32 mouse cellular contexts compared by ENCODE assay signal in the genomic region with DNA sequence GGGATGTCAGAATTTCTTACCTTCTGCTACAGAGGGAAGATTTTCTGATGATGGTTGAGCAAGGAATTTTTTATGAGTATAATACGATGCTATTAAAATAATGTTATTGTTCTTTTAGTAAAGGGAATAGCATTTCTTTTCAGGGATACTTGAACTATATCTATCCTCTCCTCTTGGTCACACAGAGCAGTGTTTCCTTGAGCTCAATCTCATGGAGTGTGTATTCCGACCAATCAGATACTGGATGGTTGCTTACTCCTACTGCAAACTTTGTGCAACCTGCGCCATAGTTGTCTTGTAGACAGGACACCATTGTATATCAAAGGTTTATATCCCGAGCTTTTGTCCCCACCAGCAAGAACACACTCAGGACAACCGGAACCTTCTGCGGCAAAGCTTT. TPM values are rescaled to one million over a fixed set of nuclear protein-coding genes. Genes with fewer than 3 reads are reported as not detected.
"Had no signal": no experiment of that assay in that cellular context is flagged by ENCODE, and none has a peak within 500 bp of the region (broad histone marks: within the 10 kb centered on the region; RNA-seq: fewer than 3 reads in every experiment).

No protein-coding gene starts in this region.

- H3K36me3 ChIP-seq: kidney, embryonic 15.5 days; liver, embryonic 15.5 days; lung, embryonic 15.5 days; neural tube, embryonic 12.5 days; neural tube, embryonic 15.5 days; stomach, embryonic 15.5 days had no signal

- H3K4me1 ChIP-seq: kidney, embryonic 15.5 days; liver, embryonic 15.5 days; lung, embryonic 15.5 days; neural tube, embryonic 12.5 days; neural tube, embryonic 15.5 days; stomach, embryonic 15.5 days had no signal

- H3K9me3 ChIP-seq: liver, embryonic 15.5 days; lung, embryonic 15.5 days; stomach, embryonic 15.5 days had no signal

- H3K27ac ChIP-seq: kidney, embryonic 15.5 days; left cerebral cortex, adult 2 months; liver, embryonic 15.5 days; lung, embryonic 15.5 days; neural tube, embryonic 12.5 days; neural tube, embryonic 15.5 days; stomach, embryonic 15.5 days had no signal

- H3K27me3 ChIP-seq: kidney, embryonic 15.5 days; liver, embryonic 15.5 days; lung, embryonic 15.5 days; neural tube, embryonic 12.5 days; neural tube, embryonic 15.5 days; stomach, embryonic 15.5 days had no signal

- H3K4me2 ChIP-seq: kidney, embryonic 15.5 days; liver, embryonic 15.5 days; lung, embryonic 15.5 days; midbrain, embryonic 11.5 days; neural tube, embryonic 12.5 days; neural tube, embryonic 15.5 days; stomach, embryonic 15.5 days had no signal

- H3K4me3 ChIP-seq: kidney, embryonic 15.5 days; left cerebral cortex, adult 2 months; liver, embryonic 15.5 days; lung, embryonic 15.5 days; neural tube, embryonic 12.5 days; neural tube, embryonic 15.5 days; stomach, embryonic 15.5 days had no signal

- DNase-seq: kidney, adult 8-10 months; kidney, postnatal 10 days; kidney, postnatal 36 days; layer of hippocampus, postnatal 36 days; lung, adult 18-20 months; lung, postnatal 10 days; lung, postnatal 36 days; midbrain, embryonic 14.5 days; retina, postnatal 1 day; right cerebral cortex, postnatal 25 days; thymus, adult 18-20 months; thymus, postnatal 36 days had no signal

- H3K9ac ChIP-seq: kidney, embryonic 15.5 days; liver, embryonic 15.5 days; lung, embryonic 15.5 days; neural tube, embryonic 12.5 days; neural tube, embryonic 15.5 days; stomach, embryonic 15.5 days had no signal

RNA-seq across cellular contexts. Expression of a gene that starts 12.9 kb away (rescaled TPM):
- total RNA-seq: layer of hippocampus, adult 8-10 months; layer of hippocampus, postnatal 10 days; layer of hippocampus, postnatal 36 days; left cerebral cortex, adult 2 months; left cerebral cortex, postnatal 10 days; left cerebral cortex, postnatal 36 days; liver, adult 2 months; megakaryocyte-erythroid progenitor cell, adult 5-6 weeks; midbrain, postnatal 0 days had no signal
- polyA plus RNA-seq: kidney, embryonic 15.5 days; limb, embryonic 11.5 days; limb, embryonic 14.5 days; liver, adult 2 months; liver, embryonic 15.5 days; lung, embryonic 15.5 days; midbrain, embryonic 11.5 days; midbrain, embryonic 14.5 days; midbrain, postnatal 0 days; neural tube, embryonic 12.5 days; neural tube, embryonic 15.5 days; spleen, adult 2 months; stomach, embryonic 15.5 days; testis, adult 2 months; urinary bladder, adult 2 months had no signal

RNA-seq across cellular contexts. Expression of a gene that starts 18.3 kb away (rescaled TPM):
- total RNA-seq: left cerebral cortex, adult 2 months; liver, adult 2 months; megakaryocyte-erythroid progenitor cell, adult 5-6 weeks; midbrain, postnatal 0 days had no signal
- polyA plus RNA-seq: kidney, embryonic 15.5 days; limb, embryonic 11.5 days; limb, embryonic 14.5 days; liver, adult 2 months; liver, embryonic 15.5 days; lung, embryonic 15.5 days; midbrain, embryonic 11.5 days; midbrain, embryonic 14.5 days; midbrain, postnatal 0 days; neural tube, embryonic 12.5 days; neural tube, embryonic 15.5 days; spleen, adult 2 months; stomach, embryonic 15.5 days; testis, adult 2 months; urinary bladder, adult 2 months had no signal

RNA-seq across cellular contexts. Expression of a gene that starts 53.7 kb away (rescaled TPM):
- total RNA-seq: layer of hippocampus, adult 8-10 months; layer of hippocampus, postnatal 10 days; layer of hippocampus, postnatal 36 days; left cerebral cortex, adult 2 months; left cerebral cortex, postnatal 10 days; left cerebral cortex, postnatal 36 days; liver, adult 2 months; megakaryocyte-erythroid progenitor cell, adult 5-6 weeks; midbrain, postnatal 0 days had no signal
- polyA plus RNA-seq: kidney, embryonic 15.5 days; limb, embryonic 11.5 days; limb, embryonic 14.5 days; liver, adult 2 months; liver, embryonic 15.5 days; lung, embryonic 15.5 days; midbrain, embryonic 11.5 days; midbrain, embryonic 14.5 days; midbrain, postnatal 0 days; neural tube, embryonic 12.5 days; neural tube, embryonic 15.5 days; spleen, adult 2 months; stomach, embryonic 15.5 days; testis, adult 2 months; urinary bladder, adult 2 months had no signal
